Mouse (Mus musculus) brown adipose tissue, adult 24 weeks (tissue): Measurements from ENCODE around the gene Gm15517. TPM values are rescaled to one million over a fixed set of nuclear protein-coding genes. Genes with fewer than 3 reads are reported as not detected.

Experiments used
- H3K27ac ChIP-seq: fragments of 200-500 bp; replicated peaks from 2 replicates; pipeline ENCODE4 v1.5.1; 2012; ENCODE audit warnings: low read depth, mild to moderate bottlenecking, low read length
- H3K4me1 ChIP-seq: fragments of 200-500 bp; 2 replicates; pipeline ENCODE4 v1.6.1; 2012; ENCODE audit warnings: low read length, mixed read lengths; ENCODE audit not compliant: control insufficient read depth, insufficient read depth, insufficient read length
- H3K4me3 ChIP-seq: fragments of 200-500 bp; 2 replicates; pipeline ENCODE4 v1.5.1; 2012; ENCODE audit warnings: low read depth, mild to moderate bottlenecking, low read length, moderate library complexity; ENCODE audit not compliant: insufficient read depth
- polyA plus RNA-seq: library from polyadenylated mRNA; stranded (reverse); fragments of >200 nt; gene quantifications from 2 replicates; pipeline ENCODE4 v1.2.4, GENCODE M21; 2012; ENCODE audit not compliant: missing spikeins, insufficient read depth, insufficient read length

Gene Gm15517
- polyA plus RNA-seq, 1 experiment: not detected

- no peaks in the 10 kb centered on the region for H3K4me1 ChIP-seq
- no peak overlapping the region for H3K4me3 ChIP-seq
- H3K27ac ChIP-seq: no peak overlapping the region
These were observed 8.1 kb upstream of the Gm15517 start for GRCm38 (mm10) chr7:44253023-44253616.

GRCm38 (mm10) chr7:44254930-44255329, 6.3 kb upstream of the Gm15517 start:
- Histone ChIP-seq H3K4me1 (no peaks in the 10 kb centered on the region), H3K4me3 (no peak overlapping the region), H3K27ac (no peak overlapping the region)

GRCm38 (mm10) chr7:44257278-44257677, 4.0 kb upstream of the Gm15517 start, which contains the start of gene Acp4:
TSS of gene Acp4 (minus strand) at chr7:44257378.
- no peak within 1 kb of the TSS for H3K4me3 ChIP-seq

GRCm38 (mm10) chr7:44260410-44260809, 837 bp upstream of the Gm15517 start:
- Histone ChIP-seq H3K27ac (no peak overlapping the region), H3K4me1 (no peaks in the 10 kb centered on the region), H3K4me3 (no peak overlapping the region)

More at GRCm38 (mm10) chr7:44257278-44257677, 4.0 kb upstream of the Gm15517 start, which contains the start of gene Acp4:
- Histone ChIP-seq H3K4me1 (no peaks in the 10 kb centered on the region), H3K27ac (no peak within 1 kb of the TSS)

GRCm38 (mm10) chr7:44262791-44263643, 1.8 kb downstream of the Gm15517 start:
- Histone ChIP-seq H3K4me3 (no peak overlapping the region), H3K4me1 (no peaks in the 10 kb centered on the region), H3K27ac (no peak overlapping the region)

- Histone ChIP-seq H3K4me3 (no peak overlapping the region), H3K27ac (no peak overlapping the region), H3K4me1 (no peaks in the 10 kb centered on the region)
These were observed 6.9 kb downstream of the Gm15517 start for GRCm38 (mm10) chr7:44268117-44268516.

- Histone ChIP-seq H3K4me3 (no peak overlapping the region), H3K27ac (no peak overlapping the region), H3K4me1 (no peaks in the 10 kb centered on the region)
These were observed 8.2 kb downstream of the Gm15517 start for GRCm38 (mm10) chr7:44269397-44269796.

- Histone ChIP-seq H3K4me1 (no peaks in the 10 kb centered on the region), H3K4me3 (no peak overlapping the region), H3K27ac (no peak overlapping the region)
These were observed 10.1 kb downstream of the Gm15517 start for GRCm38 (mm10) chr7:44271309-44271708.

- H3K4me3 ChIP-seq: no peak overlapping the region
- H3K4me1 ChIP-seq: no peaks in the 10 kb centered on the region
- H3K27ac ChIP-seq: no peak overlapping the region
These were observed 11.3 kb downstream of the Gm15517 start for GRCm38 (mm10) chr7:44272546-44272945.

GRCm38 (mm10) chr7:44273446-44273845, 12.2 kb downstream of the Gm15517 start:
- Histone ChIP-seq H3K4me3 (no peak overlapping the region), H3K27ac (no peak overlapping the region), H3K4me1 (no peaks in the 10 kb centered on the region)

- H3K27ac ChIP-seq: no peak overlapping the region
- no peak overlapping the region for H3K4me3 ChIP-seq
These were observed 12.8 kb downstream of the Gm15517 start for GRCm38 (mm10) chr7:44274096-44274495.

GRCm38 (mm10) chr7:44275546-44275945, 14.3 kb downstream of the Gm15517 start:
- Histone ChIP-seq H3K27ac (no peak overlapping the region), H3K4me1 (no peaks in the 10 kb centered on the region), H3K4me3 (no peak overlapping the region)

More at GRCm38 (mm10) chr7:44274096-44274495, 12.8 kb downstream of the Gm15517 start:
- no peaks in the 10 kb centered on the region for H3K4me1 ChIP-seq

GRCm38 (mm10) chr7:44276461-44277249, 15.4 kb downstream of the Gm15517 start:
- Histone ChIP-seq H3K27ac (no peak overlapping the region), H3K4me1 (no peaks in the 10 kb centered on the region), H3K4me3 (no peak overlapping the region)

- H3K4me1 ChIP-seq: no peaks in the 10 kb centered on the region
- H3K4me3 ChIP-seq: no peak overlapping the region
- no peak overlapping the region for H3K27ac ChIP-seq
These were observed 16.0 kb downstream of the Gm15517 start for GRCm38 (mm10) chr7:44277250-44277622.

- Histone ChIP-seq H3K4me3 (no peak overlapping the region), H3K27ac (no peak overlapping the region), H3K4me1 (no peaks in the 10 kb centered on the region)
These were observed 19.7 kb downstream of the Gm15517 start for GRCm38 (mm10) chr7:44280959-44281358.
